Comparison of ENCODE assay signal across 8 mouse cellular contexts in genomic region chr9:118831080-118831479, GRCm38 (mm10).
DNase-seq lines count a peak whose midpoint lies in the region; ATAC-seq and TF ChIP-seq lines count a peak whose summit lies in the region.

No protein-coding gene starts in this region.

- H3K27me3 ChIP-seq in neural tube, embryonic 11.5 days (ENCODE audit: control insufficient read depth, insufficient read depth, low read length), result no peaks in the 10 kb centered on the region
- no peaks in the 10 kb centered on the region for H3K27me3 ChIP-seq in neural tube, embryonic 15.5 days (replicated peaks)

- intact Hi-C loops in heart, postnatal 25 days (cut with DNase I), result no loop called here

- ATAC-seq in neural tube, embryonic 11.5 days (ENCODE audit: insufficient read depth, low FRiP score, low TSS enrichment), result no peak
- no peak for ATAC-seq in neural tube, embryonic 15.5 days (ENCODE audit: low FRiP score)

- no peaks in the 10 kb centered on the region for H3K36me3 ChIP-seq in neural tube, embryonic 11.5 days (ENCODE audit: control insufficient read depth, insufficient read depth, low read length)
- H3K36me3 ChIP-seq in neural tube, embryonic 15.5 days, result no peaks in the 10 kb centered on the region

- no peak overlapping the region for H3K27ac ChIP-seq in neural tube, embryonic 11.5 days (ENCODE audit: low read depth, low read length)
- no peak overlapping the region; the same call in 1 of the 2 replicates for H3K27ac ChIP-seq in neural tube, embryonic 15.5 days (replicated peaks)

- WGBS in neural tube, embryonic 11.5 days, result 73% methylated on average over 11 of the region's 11 CpGs
- WGBS in neural tube, embryonic 15.5 days, result 54% methylated on average over 11 of the region's 11 CpGs
- WGBS in lung, adult 2 months, result 14% methylated on average over 11 of the region's 11 CpGs

- DNase-seq in adrenal gland, postnatal 14 days, result peak; percentile 45
- DNase-seq in adrenal gland, postnatal 4 days (ENCODE audit: low spot score in 2 of 2), result no peak
- DNase-seq in neural tube, embryonic 11.5 days (ENCODE audit: low spot score), result peak; percentile 44
- DNase-seq in heart, postnatal 25 days (ENCODE audit: low spot score), result peak; percentile 36
- DNase-seq in lung, adult 2 months, result peak; percentile 34
- DNase-seq in urinary bladder, postnatal 36 days (ENCODE audit: low spot score in 2 of 2), result no peak
- DNase-seq in embryo, embryonic 11 days, result no peak

- H3K4me1 ChIP-seq in neural tube, embryonic 11.5 days (ENCODE audit: control insufficient read depth, insufficient read depth, low read length), result no peaks in the 10 kb centered on the region
- peaks cover 7% of the 10 kb centered on the region; the same call in 1 of the 2 replicates for H3K4me1 ChIP-seq in neural tube, embryonic 15.5 days
- H3K4me1 ChIP-seq in lung, adult 2 months (ENCODE audit: control insufficient read depth, insufficient read depth, low read length), result peaks cover 5% of the 10 kb centered on the region

- no peak for TF ChIP-seq CTCF in lung, adult 2 months (IDR thresholded peaks at IDR 0.05; ENCODE audit: insufficient read depth, low read length)

- H3K4me2 ChIP-seq in neural tube, embryonic 11.5 days (ENCODE audit: low read depth), result no peak overlapping the region
- no peak overlapping the region for H3K4me2 ChIP-seq in neural tube, embryonic 15.5 days

- H3K9me3 ChIP-seq in neural tube, embryonic 11.5 days (ENCODE audit: control insufficient read depth, low read length), result no peaks in the 10 kb centered on the region
- no peaks in the 10 kb centered on the region for H3K9me3 ChIP-seq in neural tube, embryonic 15.5 days (replicated peaks)

- no peak overlapping the region for H3K9ac ChIP-seq in neural tube, embryonic 11.5 days (ENCODE audit: low read length)
- no peak overlapping the region for H3K9ac ChIP-seq in neural tube, embryonic 15.5 days (replicated peaks)

- H3K4me3 ChIP-seq in neural tube, embryonic 11.5 days (ENCODE audit: low read depth, low read length), result no peak overlapping the region
- no peak overlapping the region for H3K4me3 ChIP-seq in neural tube, embryonic 15.5 days (replicated peaks)
- no peak overlapping the region for H3K4me3 ChIP-seq in lung, adult 2 months (replicated peaks; ENCODE audit: extremely low read depth, low read depth, low read length)

- no peak for TF ChIP-seq POLR2A in lung, adult 2 months (IDR thresholded peaks at IDR 0.05; ENCODE audit: borderline replicate concordance, extremely low read depth, low read depth, low read length)

Comparison
In these comparisons a context has a peak if more than half of its experiments do, and no peak if none do; other contexts are left out.
1. DNase-seq: peak in adrenal gland, postnatal 14 days (single experiment), neural tube, embryonic 11.5 days (single experiment), heart, postnatal 25 days (single experiment) and lung, adult 2 months (single experiment); none in adrenal gland, postnatal 4 days (0 of 2), urinary bladder, postnatal 36 days (0 of 2) and embryo, embryonic 11 days (single experiment).